Mouse (Mus musculus) left cerebral cortex, adult 8-10 months (tissue): ENCODE results near the gene Pik3ap1. TPM values are rescaled to one million over a fixed set of nuclear protein-coding genes. Genes with fewer than 3 reads are reported as not detected.
"Not testable (repeated sequence)": the region's sequence is repeated elsewhere in the genome, so short reads cannot be mapped to it uniquely, and the experiment has no call there.

Experiments used
- DNase-seq, 2 experiments: peaks; one replicate each; pipeline ENCODE4 v3.0.0; 2022; ENCODE audit warnings: low spot score in 2 of 2
- total RNA-seq, 4 experiments: library from RNA; stranded (reverse); gene quantifications; 2 replicates each; pipeline ENCODE4 v1.2.4; 2022

Pik3ap1 gene
- 1 to 10 TPM; 2.3 to 5.0 (median 3.6) TPM for total RNA-seq

DNA sequence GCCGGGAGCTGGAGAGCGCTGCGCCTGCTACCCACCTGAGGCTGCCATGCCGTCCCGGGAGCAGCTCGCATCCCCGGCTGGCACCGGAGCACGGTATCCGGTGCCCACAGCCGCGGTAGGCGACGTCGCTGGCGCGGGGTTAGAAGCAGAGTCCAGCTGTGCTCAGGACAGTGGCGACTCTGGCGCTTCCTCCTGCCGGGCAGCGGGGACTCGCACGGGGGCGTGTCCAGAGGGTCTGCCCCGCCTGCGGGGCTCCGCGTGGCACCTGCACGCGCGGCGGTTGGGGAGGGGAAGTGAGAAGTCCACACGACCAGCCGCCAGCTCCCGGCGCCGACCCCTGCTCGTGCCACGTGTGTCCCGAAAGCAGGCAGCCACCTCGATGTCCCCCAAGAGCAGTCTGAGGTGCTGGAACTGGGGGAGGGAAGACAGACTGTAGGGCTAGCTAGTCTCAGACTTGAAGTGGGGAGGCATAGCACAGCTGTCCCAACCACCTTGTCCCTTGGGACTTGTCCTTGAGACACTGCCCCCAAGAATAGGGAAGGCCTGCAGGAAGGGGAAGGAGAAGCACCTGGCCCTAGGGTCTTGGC, at the start of gene Pik3ap1:
Gene Pik3ap1, minus strand, starts transcription at position 181 of the 587 bp plus-strand sequence.
- no peak for DNase-seq

DNA sequence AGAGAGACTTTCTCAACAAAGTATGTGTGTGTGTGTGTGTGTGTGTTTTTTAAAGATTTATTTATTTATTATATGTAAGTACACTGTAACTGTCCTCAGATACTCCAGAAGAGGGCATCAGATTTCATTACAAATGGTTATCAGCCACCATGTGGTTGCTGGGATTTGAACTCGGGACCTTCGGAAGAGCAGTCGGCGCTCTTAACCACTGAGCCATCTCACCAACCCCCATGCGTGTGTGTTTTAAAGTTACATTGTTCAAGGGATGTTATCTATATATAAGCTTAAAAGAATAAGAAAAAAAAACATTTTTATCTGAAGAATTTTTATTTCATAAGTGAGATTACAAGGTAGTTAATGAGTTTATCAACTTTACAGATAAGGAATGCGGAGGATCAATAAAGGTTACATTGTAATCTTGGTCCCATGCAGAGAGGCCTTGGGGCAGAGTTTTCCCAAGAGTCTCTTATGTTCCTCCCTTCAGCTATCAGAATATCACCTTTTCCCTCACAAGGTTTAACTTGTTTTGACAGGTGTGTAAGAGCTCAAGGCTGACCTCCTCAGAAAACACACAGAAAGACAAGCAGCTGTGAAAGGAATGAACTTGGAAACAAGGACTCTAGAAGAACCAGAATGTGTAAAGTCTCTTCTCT, 46.7 kb upstream of the Pik3ap1 start:
- DNase-seq = not testable (repeated sequence)

DNA sequence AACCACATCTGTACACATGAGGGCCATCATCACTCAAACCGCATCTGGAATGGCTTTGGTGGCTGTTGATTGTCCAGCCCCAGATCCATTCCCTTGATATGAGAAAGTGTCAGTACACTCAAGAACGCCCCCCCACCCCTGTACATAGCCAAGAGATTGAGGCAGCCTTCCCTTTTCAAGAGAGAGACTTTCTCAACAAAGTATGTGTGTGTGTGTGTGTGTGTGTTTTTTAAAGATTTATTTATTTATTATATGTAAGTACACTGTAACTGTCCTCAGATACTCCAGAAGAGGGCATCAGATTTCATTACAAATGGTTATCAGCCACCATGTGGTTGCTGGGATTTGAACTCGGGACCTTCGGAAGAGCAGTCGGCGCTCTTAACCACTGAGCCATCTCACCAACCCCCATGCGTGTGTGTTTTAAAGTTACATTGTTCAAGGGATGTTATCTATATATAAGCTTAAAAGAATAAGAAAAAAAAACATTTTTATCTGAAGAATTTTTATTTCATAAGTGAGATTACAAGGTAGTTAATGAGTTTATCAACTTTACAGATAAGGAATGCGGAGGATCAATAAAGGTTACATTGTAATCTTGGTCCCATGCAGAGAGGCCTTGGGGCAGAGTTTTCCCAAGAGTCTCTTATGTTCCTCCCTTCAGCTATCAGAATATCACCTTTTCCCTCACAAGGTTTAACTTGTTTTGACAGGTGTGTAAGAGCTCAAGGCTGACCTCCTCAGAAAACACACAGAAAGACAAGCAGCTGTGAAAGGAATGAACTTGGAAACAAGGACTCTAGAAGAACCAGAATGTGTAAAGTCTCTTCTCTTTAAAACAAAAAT, 41.2 kb upstream of the Pik3ap1 start:
- DNase-seq = not testable (repeated sequence)

DNA sequence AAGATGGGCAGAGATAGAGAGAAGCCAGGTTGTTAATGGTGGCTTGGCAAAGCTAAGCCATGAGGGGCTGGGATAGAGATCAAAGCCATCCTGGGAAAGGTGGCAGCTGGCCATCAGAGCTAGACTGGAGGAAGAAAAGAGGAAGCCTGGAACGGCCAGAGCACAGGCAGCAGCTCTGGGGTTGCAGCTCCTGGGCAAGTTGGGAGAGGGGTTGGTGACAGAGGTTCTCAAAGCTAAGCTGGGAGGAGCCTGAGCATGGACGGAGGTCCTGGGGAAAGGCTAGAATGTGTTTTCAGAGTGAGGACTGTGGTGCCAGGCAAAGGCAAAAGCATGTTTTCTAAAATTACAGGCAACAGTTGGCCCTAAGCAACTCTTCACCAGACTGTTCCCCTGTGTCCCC, 36.4 kb upstream of the Pik3ap1 start:
- DNase-seq = no peak

DNA sequence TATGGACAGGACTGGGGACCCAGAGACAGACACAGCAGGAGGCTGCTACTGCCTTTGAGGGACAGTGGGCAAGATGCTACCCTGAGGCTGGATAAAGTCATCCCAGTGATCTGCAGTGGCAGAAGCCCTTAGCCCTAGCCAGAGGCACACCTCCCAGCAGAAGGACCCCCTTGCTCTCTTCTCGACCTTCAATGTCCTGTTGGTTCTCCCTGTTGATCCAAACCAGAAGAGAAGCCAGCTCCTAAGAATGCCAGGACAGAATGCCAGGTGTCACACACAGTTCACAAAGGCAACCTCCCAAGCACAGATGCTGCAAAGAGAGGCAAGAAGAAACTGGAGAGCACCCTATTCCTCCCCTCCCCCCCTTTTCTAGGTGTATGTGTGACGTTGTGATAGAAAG, 33.9 kb upstream of the Pik3ap1 start:
- no peak for DNase-seq

DNA sequence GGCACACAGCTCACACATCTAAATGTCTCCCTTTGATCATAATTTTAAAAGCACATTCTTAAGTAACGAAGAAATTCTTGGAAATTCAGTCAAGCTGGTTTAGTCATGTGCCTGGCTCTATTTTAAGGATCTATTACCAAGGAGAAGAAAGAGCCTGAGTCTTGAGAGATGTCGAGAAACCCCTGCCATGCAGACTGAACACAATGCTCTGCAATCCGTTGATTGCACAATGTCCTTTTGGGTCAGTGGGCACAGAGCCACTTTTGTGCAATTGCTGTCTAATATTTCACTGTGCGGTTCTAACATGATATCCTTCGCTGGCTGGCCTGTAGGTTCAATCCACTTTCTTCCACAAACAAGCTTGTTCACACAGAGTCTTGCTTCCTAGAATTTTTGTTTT, 33.1 kb upstream of the Pik3ap1 start:
- no peak for DNase-seq

DNA sequence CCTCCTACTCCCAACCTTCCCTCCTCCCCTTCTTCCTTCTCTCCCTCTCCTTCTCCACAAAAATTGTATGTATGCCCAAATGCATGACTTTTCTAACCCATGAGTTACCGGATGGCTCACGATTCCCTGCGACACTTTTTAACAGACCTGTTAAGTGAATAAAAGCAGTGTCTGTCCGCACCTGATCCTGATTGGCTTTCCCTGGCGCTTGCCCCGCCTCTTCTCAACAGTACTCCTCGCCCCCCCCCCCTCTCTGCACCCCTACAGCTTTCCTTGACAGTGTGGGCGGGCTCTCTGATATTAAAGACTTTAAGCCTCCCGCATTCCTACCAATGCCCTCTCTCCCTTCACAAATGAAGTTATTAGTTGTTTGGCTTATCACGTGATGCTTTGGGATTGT, 31.3 kb upstream of the Pik3ap1 start:
- DNase-seq = no peak

DNA sequence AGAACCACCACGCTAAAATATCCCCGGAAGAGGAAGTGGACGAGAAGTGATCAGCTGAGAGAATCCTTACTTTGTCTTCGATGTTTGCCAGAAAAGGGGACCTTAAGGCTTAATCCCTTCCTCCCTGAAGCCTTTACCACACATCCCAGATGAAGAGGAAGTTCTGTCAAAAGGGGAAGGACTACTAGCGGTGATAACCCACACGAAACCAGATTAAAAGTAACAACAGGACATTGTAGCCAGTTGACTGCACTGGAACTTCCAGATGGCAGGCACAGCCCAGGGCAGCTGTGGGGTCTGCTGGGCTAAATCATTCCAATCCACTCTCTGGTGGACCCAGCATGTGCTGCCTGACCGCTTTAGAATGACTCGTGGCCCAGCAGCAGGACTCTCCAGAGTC, 17.7 kb upstream of the Pik3ap1 start:
- DNase-seq = no peak

DNA sequence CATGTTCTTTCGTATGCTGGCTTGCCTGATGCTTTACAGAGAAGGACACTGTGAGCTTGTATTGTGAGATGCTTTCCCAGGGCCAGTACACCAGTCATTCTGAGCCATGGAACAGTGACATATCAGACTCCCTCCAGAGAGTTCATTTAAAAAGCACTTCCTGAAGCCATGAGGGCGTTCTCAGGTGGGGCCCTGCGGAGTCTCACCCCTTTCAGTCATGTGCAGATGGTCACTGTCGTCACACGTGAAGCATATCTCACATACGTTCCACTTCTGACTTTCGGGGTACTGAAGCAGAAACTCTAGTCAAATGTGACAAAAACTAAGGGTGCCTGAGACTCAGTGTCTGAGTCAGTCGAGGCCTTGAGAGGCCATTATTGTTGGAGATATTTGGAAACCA, 6.0 kb upstream of the Pik3ap1 start:
- DNase-seq = no peak

DNA sequence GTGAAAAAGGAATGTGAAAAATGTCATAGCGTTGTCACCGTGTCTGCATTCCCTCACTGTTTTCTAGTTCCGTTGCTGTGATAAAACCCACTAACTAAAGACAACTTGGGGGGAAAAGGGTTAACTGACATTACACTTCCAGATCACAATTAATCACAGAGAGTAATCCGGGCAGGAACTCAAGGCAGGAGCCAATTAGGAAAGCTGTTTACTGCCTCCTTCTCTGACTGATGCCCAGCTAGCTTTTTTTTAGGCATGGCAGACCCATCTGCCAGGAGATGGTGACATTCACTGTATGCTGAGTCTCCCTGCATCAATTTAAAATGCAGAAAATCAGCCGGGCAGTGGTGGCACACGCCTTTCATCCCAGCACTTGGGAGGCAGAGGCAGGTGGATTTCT, 4.4 kb upstream of the Pik3ap1 start:
- no peak for DNase-seq

DNA sequence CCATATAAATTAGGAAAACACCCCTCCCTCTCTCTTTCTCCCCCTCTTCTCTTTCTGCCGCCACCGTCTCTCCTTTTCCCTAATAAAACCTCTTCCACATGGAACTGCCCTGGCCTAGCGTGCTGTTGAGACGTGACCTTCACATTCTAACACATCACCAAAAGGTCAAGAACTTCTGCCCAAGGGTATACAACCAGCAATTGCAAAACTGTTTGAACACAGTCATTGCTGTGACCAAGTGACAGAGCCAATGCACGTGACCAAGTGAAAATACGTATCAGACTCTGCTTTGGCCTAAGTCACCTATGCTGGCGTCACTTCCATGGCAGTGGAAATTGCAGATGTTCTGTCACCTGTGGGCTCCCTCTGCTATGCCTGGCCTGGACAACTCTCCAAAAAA, 3.3 kb upstream of the Pik3ap1 start:
- no peak for DNase-seq

DNA sequence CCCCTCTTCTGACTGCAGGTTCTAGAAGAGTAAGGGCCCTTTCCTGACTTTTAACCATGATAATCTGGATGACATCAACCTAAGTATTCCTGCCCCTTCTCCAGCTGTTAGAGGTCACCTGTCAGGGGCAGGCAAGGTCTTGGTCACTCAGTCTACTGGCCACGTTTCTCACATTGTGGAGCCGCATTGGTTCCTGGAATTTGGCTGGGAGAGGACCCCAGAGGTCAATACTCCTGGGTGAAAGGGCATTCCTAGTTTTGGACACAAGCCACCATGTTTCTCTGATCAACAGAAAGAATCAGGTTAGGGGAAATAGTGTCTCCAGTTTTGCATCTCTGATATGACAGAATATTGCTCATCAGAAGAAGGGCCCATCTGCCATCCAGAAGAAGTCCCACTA, 2.4 kb upstream of the Pik3ap1 start:
- DNase-seq = no peak

DNA sequence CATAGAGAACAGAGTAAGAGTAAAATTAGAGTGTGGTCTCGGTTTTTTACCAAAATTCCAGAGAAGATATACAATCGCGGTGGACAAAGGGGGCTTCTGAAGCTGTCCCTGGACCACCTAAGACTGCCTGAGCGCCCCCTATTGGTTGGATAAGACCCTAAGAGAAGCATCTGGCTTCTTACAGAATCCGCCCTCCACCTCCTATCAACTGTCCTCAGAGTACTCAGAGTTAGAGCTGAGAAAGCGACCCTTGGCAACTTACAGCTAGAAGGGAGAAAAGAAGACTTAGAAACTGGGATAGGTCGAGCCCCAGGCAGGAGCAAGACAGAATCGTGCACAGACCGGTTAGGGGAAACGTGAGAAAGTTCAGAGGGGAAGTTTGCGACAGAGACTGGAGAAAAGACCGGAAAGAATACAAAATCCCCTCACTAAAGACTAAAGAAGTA, 473 bp downstream of the Pik3ap1 start:
- DNase-seq = no peak

DNA sequence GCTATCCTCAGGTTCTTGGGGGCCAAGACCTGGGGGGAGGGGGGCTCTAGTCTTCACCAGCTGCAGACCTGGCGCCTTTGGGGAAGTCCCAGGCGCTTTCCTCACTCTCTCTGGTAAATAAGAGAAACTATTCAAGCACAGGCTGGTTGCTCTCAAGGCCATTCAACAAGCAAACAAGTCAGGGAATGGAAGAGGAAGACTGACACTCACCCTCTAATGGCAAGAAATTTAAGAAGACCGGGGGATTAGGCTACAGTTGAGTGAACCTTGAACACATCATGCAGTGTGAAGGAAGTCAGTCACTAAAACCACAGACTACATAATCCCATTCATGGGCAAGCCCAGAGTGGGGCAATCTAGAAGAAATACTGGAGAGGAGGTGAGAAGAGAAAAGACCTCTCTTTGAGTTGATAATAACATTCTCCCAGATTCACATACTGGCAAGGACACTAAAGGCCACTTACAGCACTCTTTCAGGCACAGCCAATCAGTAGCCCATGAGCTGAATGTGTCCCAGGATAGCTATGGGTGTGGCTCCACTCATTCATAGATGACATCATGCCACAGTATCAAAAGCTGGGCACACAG, 2.4 kb downstream of the Pik3ap1 start:
- no peak for DNase-seq

DNA sequence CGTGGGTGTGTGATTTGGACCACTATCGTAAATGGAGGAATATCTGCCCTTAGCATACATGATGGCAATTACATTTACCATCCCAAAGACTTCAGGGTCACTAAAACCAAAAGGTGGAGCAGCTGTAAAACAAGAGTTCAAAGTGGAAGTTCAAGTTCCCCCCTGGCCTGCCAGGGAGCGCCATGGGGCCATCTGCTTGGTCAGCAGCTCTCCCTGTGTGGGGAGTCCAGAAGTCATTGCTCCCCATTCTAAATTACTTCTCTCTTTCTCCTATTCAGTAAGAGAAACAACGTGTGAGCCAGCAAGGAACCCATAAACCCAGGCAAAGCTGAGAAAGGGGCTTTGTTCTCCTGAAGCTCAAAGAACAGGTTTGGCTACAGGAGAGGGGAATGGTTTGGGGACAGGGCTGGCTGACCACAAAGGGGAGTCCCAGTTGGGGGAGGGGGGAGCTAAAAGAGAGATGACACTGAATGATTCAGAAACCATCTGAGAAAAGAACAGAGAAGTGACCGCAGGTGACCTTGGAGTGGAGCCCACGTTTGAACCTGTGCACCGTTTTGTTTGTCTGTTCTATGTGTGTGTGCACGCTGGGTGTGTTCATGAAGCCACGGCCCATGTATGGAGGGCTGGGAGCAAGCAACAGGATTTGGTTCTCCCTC, 3.2 kb downstream of the Pik3ap1 start:
- no peak for DNase-seq

DNA sequence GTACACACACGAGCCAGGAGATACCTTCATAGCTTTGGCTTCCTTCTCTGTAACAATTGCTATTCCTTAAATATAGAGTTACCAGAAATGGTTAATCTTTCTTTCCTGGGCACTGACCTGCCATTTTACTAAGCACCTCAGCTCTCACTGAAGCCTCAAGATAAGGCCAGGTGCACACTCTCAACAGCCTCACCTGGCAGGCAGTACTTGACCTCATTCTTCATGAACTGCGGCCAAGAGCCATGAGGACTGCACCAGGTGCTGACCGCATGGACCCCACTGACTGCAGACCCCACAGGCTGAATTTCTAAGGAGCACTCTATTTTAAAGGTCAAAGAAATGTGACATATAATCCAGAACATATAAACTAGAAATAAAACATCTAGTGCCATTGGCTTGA, 5.7 kb downstream of the Pik3ap1 start:
- DNase-seq = no peak

DNA sequence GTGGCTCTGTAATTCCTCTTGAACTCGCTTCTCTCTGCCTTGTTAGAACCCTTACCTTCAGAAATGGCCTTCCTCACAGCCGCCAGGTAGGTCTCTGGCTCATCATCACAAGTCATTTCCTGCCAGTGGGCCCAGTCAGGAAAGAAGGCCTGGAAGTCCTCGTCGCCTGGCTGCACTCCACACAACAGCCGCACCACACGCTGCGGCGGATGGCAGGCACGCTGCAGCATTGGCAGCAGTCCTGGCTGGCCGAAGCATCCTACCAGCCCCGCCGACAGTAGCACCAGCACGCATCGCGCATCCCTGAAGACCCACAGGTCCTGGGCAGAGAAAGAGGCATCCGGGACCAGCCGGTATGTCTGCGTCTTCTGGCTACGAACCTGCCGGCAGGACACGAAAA, 9.1 kb downstream of the Pik3ap1 start:
- no peak for DNase-seq

DNA sequence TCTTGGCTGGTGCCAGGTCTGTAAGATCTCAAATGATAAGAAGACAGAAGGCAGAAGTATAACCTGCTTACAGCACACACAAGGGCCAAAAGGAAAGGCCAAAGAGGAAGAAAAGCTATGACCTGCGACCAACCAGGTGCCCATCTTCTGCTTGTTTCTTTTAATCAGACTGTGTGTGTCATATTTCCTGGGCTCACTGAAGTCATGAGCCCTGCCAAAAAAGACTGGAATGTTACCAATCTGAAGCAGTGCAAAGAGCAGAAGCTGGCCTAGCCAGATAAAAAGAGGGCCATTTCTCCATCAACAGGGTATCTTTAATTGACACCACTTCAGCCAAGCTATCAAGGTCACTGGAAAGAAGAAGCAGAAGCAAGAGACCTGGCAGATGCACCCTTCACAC, 9.8 kb downstream of the Pik3ap1 start:
- DNase-seq = no peak

DNA sequence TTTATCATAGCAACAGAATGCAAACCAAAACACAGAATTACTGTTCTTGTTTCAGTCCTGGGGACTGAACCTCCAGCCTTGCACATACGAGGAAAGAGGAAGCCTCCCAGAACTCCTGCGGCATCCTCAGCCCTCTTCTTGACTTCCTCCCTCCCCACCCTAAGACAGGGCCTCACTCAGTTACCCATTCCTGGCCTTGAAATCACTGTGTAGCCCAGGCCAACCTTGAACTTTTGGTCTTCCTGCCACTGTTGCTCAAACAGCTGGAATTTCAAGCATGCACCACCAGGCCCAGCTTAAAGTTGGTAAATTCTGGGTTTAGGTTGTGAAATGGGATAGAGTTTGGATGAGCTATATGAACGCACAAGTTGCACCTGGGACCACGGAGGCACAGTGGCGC, 10.2 kb downstream of the Pik3ap1 start:
- DNase-seq = no peak

DNA sequence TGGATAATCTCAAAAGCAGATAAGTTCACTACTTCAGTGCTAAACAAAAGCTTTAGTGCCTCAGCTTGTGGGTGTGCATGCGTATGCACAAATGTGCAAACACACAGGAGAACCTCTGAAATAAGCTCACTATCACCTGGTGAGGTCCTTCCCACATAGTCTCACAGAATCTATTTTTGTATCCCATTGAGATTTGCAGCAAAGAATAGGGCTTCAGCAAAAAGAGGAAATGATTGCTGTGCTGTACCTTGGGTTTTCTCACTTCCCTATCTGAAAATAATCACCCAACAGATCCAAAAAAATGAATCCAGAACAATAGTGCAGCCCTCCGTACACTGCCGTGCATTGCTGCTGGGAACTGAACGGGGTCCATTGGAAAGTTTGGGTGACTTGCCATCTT, 12.6 kb downstream of the Pik3ap1 start:
- no peak for DNase-seq

DNA sequence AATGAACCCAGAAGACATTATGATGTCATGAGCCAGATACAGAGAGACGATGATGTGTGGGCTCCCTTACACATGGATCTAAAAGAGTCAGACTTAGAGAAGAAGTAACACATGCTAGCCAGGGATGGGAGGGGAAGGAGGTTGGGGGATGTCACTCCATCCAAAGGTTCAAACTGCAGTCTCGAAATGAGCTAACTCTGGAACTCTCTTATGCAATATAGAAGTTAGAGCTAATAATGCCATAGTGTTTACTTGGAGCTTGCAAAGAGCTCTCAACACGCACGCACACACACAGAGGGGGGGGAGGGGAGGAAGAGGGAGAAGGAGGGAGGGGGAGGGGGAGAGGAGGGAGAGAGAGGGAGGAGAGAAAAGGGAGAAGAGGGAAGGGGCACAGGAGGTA, 13.5 kb downstream of the Pik3ap1 start:
- no peak for DNase-seq
